Mouse (Mus musculus) intestine, embryonic 15.5 days (tissue): ENCODE measurements around the gene Gramd1a. TPM values are rescaled to one million over a fixed set of nuclear protein-coding genes. Genes with fewer than 3 reads are reported as not detected.

Experiments used
- ATAC-seq: fragments of 200-750 bp; cut with Nextera tagmentation; 2 replicates; pipeline ENCODE4 v1.8.0; 2017; ENCODE audit warnings: moderate TSS enrichment, moderate library complexity
- H3K27ac ChIP-seq: fragments of 300-500 bp; sonication (generic); 2 replicates; pipeline ENCODE4 v1.5.1; 2015; ENCODE audit warnings: mild to moderate bottlenecking, inconsistent platforms
- H3K27me3 ChIP-seq: fragments of 300-500 bp; sonication (generic); replicated peaks from 2 replicates; pipeline ENCODE4 v1.6.1; 2015; ENCODE audit warnings: inconsistent platforms
- H3K36me3 ChIP-seq: fragments of 300-500 bp; sonication (generic); 2 replicates; pipeline ENCODE4 v1.6.1; 2015; ENCODE audit warnings: inconsistent platforms
- H3K4me1 ChIP-seq: fragments of 300-500 bp; sonication (generic); replicated peaks from 2 replicates; pipeline ENCODE4 v1.6.1; 2015; ENCODE audit warnings: inconsistent platforms
- H3K4me2 ChIP-seq: fragments of 300-500 bp; sonication (generic); replicated peaks from 2 replicates; pipeline ENCODE4 v1.6.1; 2015; ENCODE audit warnings: mild to moderate bottlenecking, inconsistent platforms
- H3K4me3 ChIP-seq: fragments of 300-500 bp; sonication (generic); replicated peaks from 2 replicates; pipeline ENCODE4 v1.5.1; 2015; ENCODE audit warnings: inconsistent platforms
- H3K9ac ChIP-seq: fragments of 300-500 bp; sonication (generic); 2 replicates; pipeline ENCODE4 v1.6.1; 2015; ENCODE audit warnings: inconsistent platforms
- H3K9me3 ChIP-seq: fragments of 300-500 bp; sonication (generic); 2 replicates; pipeline ENCODE4 v1.6.1; 2016; ENCODE audit warnings: inconsistent platforms
- WGBS: fragments of 180-500 bp; shearing (Covaris S2); methylation state at CpG from one replicate; pipeline ENCODE4 v1.1.7; 2015; 5-methylcytosine and 5-hydroxymethylcytosine counted together
- polyA plus RNA-seq: library from polyadenylated mRNA; unstranded; fragments of >200 nt; fragmentation: Nextera tagmentation; extraction: Ambion mirVana; gene quantifications from 2 replicates; pipeline ENCODE4 v1.2.1, GENCODE M21; 2015

The Gramd1a gene
- polyA plus RNA-seq, 1 experiment from 2014 or later, result 41.6 TPM

DNA sequence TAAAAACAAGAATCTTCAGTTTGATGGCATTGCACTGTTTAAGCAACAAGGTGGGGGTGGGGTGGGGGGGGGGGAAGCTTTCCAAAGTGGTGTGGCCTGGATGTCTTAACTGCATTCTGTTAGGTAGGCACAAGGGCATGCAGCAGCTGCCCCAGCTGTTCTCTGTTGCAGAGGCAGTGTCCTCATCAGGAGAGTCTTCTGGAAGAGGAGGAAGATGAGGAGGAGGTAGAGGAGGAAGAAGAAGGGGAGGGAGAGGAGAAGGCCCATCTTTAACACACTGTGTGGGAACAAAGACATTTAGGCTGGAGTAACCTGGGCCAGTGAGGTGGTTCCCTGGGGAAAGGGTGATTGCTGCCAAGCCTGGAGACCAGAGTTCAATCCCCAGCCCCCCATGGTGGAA lies 73.6 kb downstream of the Gramd1a start:
- H3K9me3 ChIP-seq, result no peaks in the 10 kb centered on the region
- no peak overlapping the region for H3K9ac ChIP-seq
- H3K4me2 ChIP-seq, result no peak overlapping the region
- no peak overlapping the region for H3K27ac ChIP-seq
- no peaks in the 10 kb centered on the region for H3K36me3 ChIP-seq
- peaks cover 11% of the 10 kb centered on the region; the same call in 1 of the 2 replicates for H3K4me1 ChIP-seq
- no peaks in the 10 kb centered on the region for H3K27me3 ChIP-seq
- no peak overlapping the region for H3K4me3 ChIP-seq
- no peak for ATAC-seq

DNA sequence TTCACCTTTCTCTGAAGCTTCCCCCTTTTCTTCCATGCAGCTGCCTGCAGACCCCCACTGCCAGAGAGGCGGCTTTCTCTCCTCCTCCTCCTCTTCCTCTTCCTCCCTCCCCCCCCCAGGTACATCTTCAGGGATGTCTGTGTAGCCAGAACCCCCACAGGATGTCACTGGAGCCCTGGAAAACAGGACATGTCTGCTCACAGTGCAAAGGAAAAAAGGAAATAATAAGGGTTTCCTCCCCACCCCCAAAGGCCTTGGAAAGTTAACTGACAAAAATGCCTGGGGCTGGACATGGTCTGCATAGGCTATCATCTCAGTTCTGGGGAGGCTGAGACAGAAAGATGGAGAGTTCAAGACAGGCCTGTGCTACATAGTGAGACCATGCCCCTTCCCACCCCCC lies 74.6 kb downstream of the Gramd1a start:
- WGBS, result 45% methylated on average over 1 of the region's 1 CpGs
- Histone ChIP-seq H3K27ac (no peak overlapping the region), H3K36me3 (no peaks in the 10 kb centered on the region), H3K9me3 (no peaks in the 10 kb centered on the region), H3K4me2 (no peak overlapping the region), H3K4me3 (no peak overlapping the region), H3K9ac (no peak overlapping the region), H3K27me3 (no peaks in the 10 kb centered on the region), H3K4me1 (peaks cover 11% of the 10 kb centered on the region; the same call in 1 of the 2 replicates)
- ATAC-seq, result no peak

DNA sequence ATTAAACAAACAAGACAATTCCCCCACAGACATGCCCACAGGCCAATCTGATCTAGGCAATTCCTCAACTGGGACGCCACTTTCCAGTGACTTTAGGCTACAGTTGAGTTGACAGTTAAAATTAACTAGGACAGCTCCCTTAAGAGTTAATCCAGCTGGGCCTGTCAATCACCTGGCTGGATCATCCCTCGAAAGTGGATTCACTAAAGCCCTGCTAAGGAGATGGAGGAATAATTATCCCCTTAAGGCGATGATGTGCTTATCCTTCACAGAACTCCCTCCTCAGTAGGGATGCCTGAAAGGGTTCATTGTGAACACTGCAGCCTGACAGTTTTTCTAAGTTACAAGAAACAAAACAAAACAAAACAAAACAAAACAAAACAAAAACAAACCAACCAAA lies 75.1 kb downstream of the Gramd1a start:
- Histone ChIP-seq H3K36me3 (no peaks in the 10 kb centered on the region), H3K4me2 (no peak overlapping the region), H3K4me1 (peaks cover 16% of the 10 kb centered on the region; the same call in 1 of the 2 replicates), H3K4me3 (no peak overlapping the region), H3K27ac (no peak overlapping the region), H3K27me3 (no peaks in the 10 kb centered on the region), H3K9ac (no peak overlapping the region), H3K9me3 (no peaks in the 10 kb centered on the region)
- no peak for ATAC-seq
- 67% methylated on average over 3 of the region's 3 CpGs for WGBS

Other genes starting within 250 kb of the Gramd1a start
- gene Mag, start 241.0 kb downstream of the Gramd1a start, polyA plus RNA-seq, result 0.24 and 0.40 TPM in 2 replicates
- not detected in 2 replicates for gene Hamp2, start 231.2 kb downstream of the Gramd1a start, polyA plus RNA-seq
- 0.41 TPM in 1 of 2 replicates, not detected in the other for gene Hamp, start 211.9 kb downstream of the Gramd1a start, polyA plus RNA-seq
- gene Usf2, start 199.1 kb downstream of the Gramd1a start, polyA plus RNA-seq, result 17.5 and 18.1 TPM in 2 replicates
- 146 and 163 TPM in 2 replicates for gene Lsr, start 182.4 kb downstream of the Gramd1a start, polyA plus RNA-seq
- gene Fam187b, start 182.1 kb downstream of the Gramd1a start, polyA plus RNA-seq, result 10.1 and 11.4 TPM in 2 replicates
- gene Fxyd5, start 113.4 kb downstream of the Gramd1a start, polyA plus RNA-seq, result 21.7 and 29.8 TPM in 2 replicates
- gene Fxyd7, start 104.4 kb downstream of the Gramd1a start, polyA plus RNA-seq, result 20.3 and 20.7 TPM in 2 replicates
- gene Fxyd1, start 98.7 kb downstream of the Gramd1a start, polyA plus RNA-seq, result 64.5 and 80.1 TPM in 2 replicates
- gene Lgi4, start 96.6 kb downstream of the Gramd1a start, polyA plus RNA-seq, result 1.5 TPM in 2 replicates
- 70.8 and 77.4 TPM in 2 replicates for gene Fxyd3, start 79.2 kb downstream of the Gramd1a start, polyA plus RNA-seq
- 37.9 and 47.0 TPM in 2 replicates for gene Hpn, start 40.6 kb downstream of the Gramd1a start, polyA plus RNA-seq
- 1.6 and 1.8 TPM in 2 replicates for gene Scn1b, start 28.9 kb downstream of the Gramd1a start, polyA plus RNA-seq
- gene Scgb2b2, start 134.6 kb upstream of the Gramd1a start, polyA plus RNA-seq, result not detected in 2 replicates
- not detected in 2 replicates for gene Scgb1b2, start 135.9 kb upstream of the Gramd1a start, polyA plus RNA-seq
- gene Scgb2b3, start 206.2 kb upstream of the Gramd1a start, polyA plus RNA-seq, result not detected in 2 replicates
- not detected in 2 replicates for gene Scgb1b3, start 219.7 kb upstream of the Gramd1a start, polyA plus RNA-seq